Mouse (Mus musculus) heart, embryonic 10.5 days (tissue): ENCODE measurements around the gene Acvr1b. TPM values are rescaled to one million over a fixed set of nuclear protein-coding genes. Genes with fewer than 3 reads are reported as not detected.

ENCODE experiments used
- DNase-seq: peaks from one replicate; pipeline ENCODE4 v3.0.0-alpha.2; 2017; ENCODE audit warnings: low spot score
- H3K27ac ChIP-seq: fragments of 300-500 bp; sonication (generic); 2 replicates; pipeline ENCODE4 v1.5.1; 2016; ENCODE audit warnings: mild to moderate bottlenecking
- H3K27me3 ChIP-seq: fragments of 300-500 bp; sonication (generic); 2 replicates; pipeline ENCODE4 v1.6.1; 2016; ENCODE audit warnings: mild to moderate bottlenecking; ENCODE audit not compliant: poor library complexity, insufficient read depth, severe bottlenecking
- H3K36me3 ChIP-seq: fragments of 300-500 bp; sonication (generic); 2 replicates; pipeline ENCODE4 v1.6.1; 2016; ENCODE audit warnings: mild to moderate bottlenecking, moderate library complexity
- H3K4me1 ChIP-seq: fragments of 300-500 bp; sonication (generic); 2 replicates; pipeline ENCODE4 v1.6.1; 2016; ENCODE audit warnings: mild to moderate bottlenecking
- H3K4me3 ChIP-seq: fragments of 300-500 bp; sonication (generic); 2 replicates; pipeline ENCODE4 v1.5.1; 2016; ENCODE audit warnings: mild to moderate bottlenecking, moderate library complexity
- H3K9me3 ChIP-seq: fragments of 300-500 bp; sonication (generic); 2 replicates; pipeline ENCODE4 v1.6.1; 2016; ENCODE audit warnings: mild to moderate bottlenecking, moderate library complexity
- WGBS: fragments of 180-500 bp; shearing (Covaris S2); methylation state at CpG from one replicate; pipeline ENCODE4 v1.1.7; 2016; 5-methylcytosine and 5-hydroxymethylcytosine counted together
- polyA plus RNA-seq: library from polyadenylated mRNA; unstranded; fragments of >200 nt; fragmentation: Nextera tagmentation; extraction: Ambion mirVana; gene quantifications from 2 replicates; pipeline ENCODE4 v1.2.1, GENCODE M21; 2016

Acvr1b gene
- polyA plus RNA-seq, 1 experiment from 2014 or later = 5.6 TPM

DNA sequence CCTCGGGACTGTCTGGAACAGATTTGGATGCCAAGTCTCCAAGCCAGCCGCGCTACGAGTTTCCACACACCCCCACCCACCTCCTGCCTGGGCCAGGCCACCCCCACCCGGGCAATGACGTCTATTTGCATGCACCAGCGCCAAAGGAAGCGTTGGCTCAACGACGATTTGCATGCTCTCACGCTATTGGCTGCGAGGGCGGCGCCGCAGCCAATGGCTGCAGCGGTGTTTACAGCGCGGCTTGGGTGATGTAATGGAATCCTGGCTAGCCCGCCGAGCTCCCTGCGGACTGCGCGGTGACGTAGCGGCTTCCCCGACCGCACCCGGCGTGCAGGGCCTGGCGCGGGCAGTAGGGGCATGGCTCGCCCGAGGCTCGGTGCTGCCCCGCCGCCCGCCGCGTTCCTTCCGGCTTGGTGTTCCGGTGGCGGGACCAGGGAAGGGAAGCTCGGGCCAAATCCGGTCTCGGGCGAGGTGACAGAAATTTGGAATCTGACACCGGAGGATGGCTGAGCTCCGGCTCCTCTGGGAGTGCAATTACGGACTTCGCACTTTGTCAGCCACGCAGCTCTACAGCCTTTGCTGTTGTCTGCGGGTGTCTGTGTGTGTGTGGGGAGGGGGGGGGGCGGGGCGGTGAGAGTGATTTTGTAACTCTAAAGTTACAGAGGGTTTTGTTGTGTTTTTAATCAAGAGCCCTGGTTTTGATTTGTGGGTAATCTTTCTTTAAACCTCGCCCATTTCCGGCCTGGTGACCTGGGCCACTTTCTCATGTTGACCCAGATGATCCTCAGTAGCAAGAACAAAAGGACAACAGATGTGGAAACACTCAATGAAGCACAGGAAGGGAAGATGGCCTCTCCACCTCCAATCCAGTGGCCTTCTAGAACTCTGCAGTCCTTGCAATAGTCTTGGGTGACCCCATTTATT is 72.6 kb downstream of the Acvr1b start:
- 2% methylated on average over 56 of the region's 56 CpGs for WGBS
- no peaks in the 10 kb centered on the region for H3K27me3 ChIP-seq
- H3K4me3 ChIP-seq = peak overlapping the region; percentile 57
- peaks cover 47% of the 10 kb centered on the region for H3K4me1 ChIP-seq
- H3K9me3 ChIP-seq = no peaks in the 10 kb centered on the region
- H3K27ac ChIP-seq = peak overlapping the region; percentile 95
- H3K36me3 ChIP-seq = no peaks in the 10 kb centered on the region
- DNase-seq = peak; percentile 99

DNA sequence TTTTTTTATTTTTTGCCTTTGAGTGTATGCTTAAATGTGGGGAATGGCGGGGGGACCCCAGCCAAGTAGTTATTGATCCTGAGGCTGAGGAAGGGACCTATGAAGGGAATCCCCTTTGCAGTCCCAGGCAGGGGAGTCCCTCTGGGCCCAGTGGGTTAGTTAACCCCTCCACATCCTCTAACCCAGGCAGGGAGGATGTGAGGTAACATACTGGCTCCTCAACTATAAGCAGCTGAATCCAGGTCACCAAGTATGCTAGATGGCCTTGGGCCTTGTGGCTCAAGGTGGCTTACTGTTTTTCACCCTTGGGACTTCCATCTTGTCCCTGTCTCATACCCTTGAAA is 73.3 kb downstream of the Acvr1b start:
- Histone ChIP-seq H3K27me3 (no peaks in the 10 kb centered on the region), H3K4me3 (peak overlapping the region; percentile 57; the same call in 1 of the 2 replicates), H3K4me1 (peaks cover 40% of the 10 kb centered on the region), H3K27ac (peak overlapping the region; percentile 95), H3K36me3 (no peaks in the 10 kb centered on the region), H3K9me3 (no peaks in the 10 kb centered on the region)
- 100% methylated on average over 1 of the region's 1 CpGs for WGBS
- DNase-seq = no peak

- H3K27ac ChIP-seq = peak overlapping the region; percentile 95
- WGBS = 21% methylated on average over 5 of the region's 5 CpGs
Measured at GRCm38 (mm10) chr15:101248029-101248710, 74.3 kb downstream of the Acvr1b start.

GRCm38 (mm10) chr15:101250220-101250800 is 76.4 kb downstream of the Acvr1b start:
- 73% methylated on average over 9 of the region's 9 CpGs for WGBS
- Histone ChIP-seq H3K4me1 (peaks cover 54% of the 10 kb centered on the region), H3K36me3 (no peaks in the 10 kb centered on the region), H3K4me3 (no peak overlapping the region), H3K27me3 (no peaks in the 10 kb centered on the region), H3K27ac (no peak overlapping the region), H3K9me3 (no peaks in the 10 kb centered on the region)
- DNase-seq = no peak

More at GRCm38 (mm10) chr15:101248029-101248710, 74.3 kb downstream of the Acvr1b start:
- Histone ChIP-seq H3K4me3 (no peak overlapping the region), H3K27me3 (no peaks in the 10 kb centered on the region), H3K36me3 (no peaks in the 10 kb centered on the region), H3K4me1 (peaks cover 35% of the 10 kb centered on the region), H3K9me3 (no peaks in the 10 kb centered on the region)
- no peak for DNase-seq

DNA sequence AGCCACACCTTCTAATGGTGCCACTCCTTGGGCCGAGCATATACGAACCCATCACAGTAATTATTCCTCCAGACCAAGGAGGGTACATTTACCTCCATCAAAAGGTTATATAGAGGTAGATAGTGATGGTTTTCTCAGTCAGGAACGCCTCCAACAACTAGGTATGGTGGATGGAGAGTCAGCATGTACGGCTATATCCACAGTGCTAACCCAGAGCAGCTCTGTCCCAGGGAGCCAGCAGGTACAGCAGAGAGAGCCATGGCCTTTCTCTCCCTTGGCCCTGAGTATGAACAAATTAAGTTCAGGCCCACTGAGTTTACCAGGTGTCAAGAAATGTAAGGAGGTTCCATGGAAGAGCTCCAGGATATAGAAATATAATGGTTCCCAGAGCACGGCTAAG is 78.1 kb downstream of the Acvr1b start:
- Histone ChIP-seq H3K9me3 (no peaks in the 10 kb centered on the region), H3K36me3 (no peaks in the 10 kb centered on the region), H3K27me3 (no peaks in the 10 kb centered on the region), H3K4me3 (no peak overlapping the region), H3K27ac (no peak overlapping the region), H3K4me1 (peaks cover 58% of the 10 kb centered on the region)
- 81% methylated on average over 5 of the region's 5 CpGs for WGBS
- DNase-seq = no peak

- no peaks in the 10 kb centered on the region for H3K36me3 ChIP-seq
- no peak for DNase-seq
- H3K27ac ChIP-seq = 0 out of 2 replicates have a peak overlapping the region, but pooled peaks have one; percentile 1
- H3K27me3 ChIP-seq = no peaks in the 10 kb centered on the region
- peaks cover 56% of the 10 kb centered on the region for H3K4me1 ChIP-seq
- no peak overlapping the region for H3K4me3 ChIP-seq
- no peaks in the 10 kb centered on the region for H3K9me3 ChIP-seq
- WGBS = 79% methylated on average over 6 of the region's 6 CpGs
Measured at GRCm38 (mm10) chr15:101252614-101253013, 78.7 kb downstream of the Acvr1b start.

- WGBS = 29% methylated on average over 3 of the region's 3 CpGs
- DNase-seq = no peak
- Histone ChIP-seq H3K4me3 (peak overlapping the region; percentile 89), H3K27me3 (no peaks in the 10 kb centered on the region), H3K9me3 (no peaks in the 10 kb centered on the region), H3K36me3 (0 out of 2 replicates have a peak, but pooled peaks cover 3% of the 10 kb centered on the region), H3K4me1 (peaks cover 51% of the 10 kb centered on the region), H3K27ac (peak overlapping the region; percentile 98)
Measured at GRCm38 (mm10) chr15:101253563-101253885, 79.7 kb downstream of the Acvr1b start.

- H3K27me3 ChIP-seq = no peaks in the 10 kb centered on the region
- peak within 1 kb of the TSS; percentile 89 for H3K4me3 ChIP-seq
- peaks cover 47% of the 10 kb centered on the region for H3K4me1 ChIP-seq
- peak within 1 kb of the TSS; percentile 98 for H3K27ac ChIP-seq
- under 1% methylated on average over 67 of the region's 82 CpGs for WGBS
- DNase-seq = peak; percentile 90
- H3K9me3 ChIP-seq = no peaks in the 10 kb centered on the region
- H3K36me3 ChIP-seq = 0 out of 2 replicates have a peak, but pooled peaks cover 3% of the 10 kb centered on the region
Measured at GRCm38 (mm10) chr15:101253886-101254795, 80.3 kb downstream of the Acvr1b start, which contains the start of gene Nr4a1. TSS of gene Nr4a1 (plus strand) at chr15:101254269.

GRCm38 (mm10) chr15:101255842-101256462 is 82.1 kb downstream of the Acvr1b start:
- 75% methylated on average over 7 of the region's 7 CpGs for WGBS
- peaks cover 60% of the 10 kb centered on the region for H3K4me1 ChIP-seq
- H3K27ac ChIP-seq = peak overlapping the region; percentile 1; the same call in 1 of the 2 replicates

DNA sequence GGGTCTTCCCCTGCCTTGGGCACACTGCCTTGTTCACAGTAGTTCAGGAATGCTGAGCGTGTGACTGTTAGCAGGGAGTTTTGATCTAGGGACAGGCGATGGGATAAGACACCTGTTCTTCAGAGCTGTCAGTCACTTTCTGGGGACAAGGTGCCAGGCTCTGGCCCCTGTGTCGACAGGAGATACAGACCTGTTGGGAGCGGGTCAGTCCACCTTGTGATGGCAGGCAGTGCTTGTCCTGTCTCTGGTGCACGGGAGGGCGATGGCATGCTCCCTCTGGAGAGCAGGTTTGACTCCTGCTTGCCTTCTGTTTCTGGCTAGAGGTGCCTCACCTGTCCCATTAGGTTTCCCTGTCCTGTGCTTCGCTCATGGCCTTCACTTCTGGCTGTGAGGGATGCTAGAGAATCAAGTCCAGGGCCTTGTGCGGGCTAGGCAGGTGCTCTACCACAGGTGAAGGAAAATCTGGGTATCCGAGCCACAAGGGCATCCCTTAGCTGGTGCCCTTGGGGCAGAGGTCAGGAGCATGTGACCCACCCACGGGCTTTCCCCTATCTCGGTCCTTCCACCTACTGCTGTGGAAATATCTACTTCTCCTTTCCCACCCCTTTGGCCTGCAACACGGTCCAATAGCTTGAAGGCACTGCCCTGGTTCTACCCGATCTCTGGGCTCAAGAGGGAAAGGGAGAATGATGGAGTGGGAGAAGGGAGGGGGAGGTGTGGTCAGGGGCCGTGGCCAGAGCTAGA is 82.8 kb downstream of the Acvr1b start:
- WGBS = 67% methylated on average over 14 of the region's 14 CpGs

More at GRCm38 (mm10) chr15:101255842-101256462, 82.1 kb downstream of the Acvr1b start:
- no peak for DNase-seq
- no peaks in the 10 kb centered on the region for H3K9me3 ChIP-seq
- H3K27me3 ChIP-seq = no peaks in the 10 kb centered on the region
- no peak overlapping the region for H3K4me3 ChIP-seq
- H3K36me3 ChIP-seq = 0 out of 2 replicates have a peak, but pooled peaks cover 8% of the 10 kb centered on the region

DNA sequence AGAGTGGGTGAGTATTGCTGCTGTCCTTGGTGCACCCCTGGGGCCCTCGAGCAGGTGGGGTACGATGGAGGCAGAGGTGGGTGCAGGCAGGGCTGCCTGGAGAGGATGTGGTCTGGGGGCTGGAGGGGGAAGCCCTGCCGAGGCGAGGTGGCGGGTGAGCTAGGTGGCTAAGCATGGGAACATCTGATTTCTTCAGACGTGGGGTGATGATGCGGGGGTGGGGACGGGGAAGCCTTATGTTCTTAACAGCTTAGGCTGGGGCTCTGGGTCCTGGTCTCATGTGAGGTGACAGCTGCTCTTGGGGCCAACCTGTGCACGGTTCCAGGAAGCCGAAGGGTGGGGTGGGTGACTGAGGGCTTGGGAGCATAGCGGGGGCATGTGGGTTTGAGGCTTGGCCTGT is 84.6 kb downstream of the Acvr1b start:
- Histone ChIP-seq H3K27ac (0 out of 2 replicates have a peak overlapping the region, but pooled peaks have one; percentile 52), H3K4me1 (peaks cover 74% of the 10 kb centered on the region), H3K36me3 (0 out of 2 replicates have a peak, but pooled peaks cover 8% of the 10 kb centered on the region), H3K4me3 (no peak overlapping the region), H3K9me3 (no peaks in the 10 kb centered on the region), H3K27me3 (no peaks in the 10 kb centered on the region)
- WGBS = 85% methylated on average over 11 of the region's 11 CpGs
- no peak for DNase-seq

More for the DNA sequence above, 82.8 kb downstream of the Acvr1b start:
- Histone ChIP-seq H3K4me3 (no peak overlapping the region), H3K9me3 (no peaks in the 10 kb centered on the region), H3K27me3 (no peaks in the 10 kb centered on the region), H3K27ac (peak overlapping the region; percentile 36), H3K4me1 (peaks cover 64% of the 10 kb centered on the region), H3K36me3 (0 out of 2 replicates have a peak, but pooled peaks cover 8% of the 10 kb centered on the region)
- DNase-seq = no peak
